Mouse (Mus musculus) neural tube, embryonic 11.5 days (tissue): ENCODE data around the gene Podn. TPM values are rescaled to one million over a fixed set of nuclear protein-coding genes. Genes with fewer than 3 reads are reported as not detected.

Experiments
- ATAC-seq: fragments of 200-750 bp; cut with Nextera tagmentation; 2 replicates; pipeline ENCODE4 v1.8.0; 2017; ENCODE audit warnings: moderate number of reproducible peaks, mild to moderate bottlenecking, moderate TSS enrichment, moderate library complexity; ENCODE audit not compliant: insufficient read depth, low FRiP score, low TSS enrichment
- DNase-seq: peaks from one replicate; pipeline ENCODE4 v3.0.0-alpha.2; 2015; ENCODE audit warnings: low spot score
- H3K27ac ChIP-seq: fragments of 300-500 bp; sonication (generic); 2 replicates; pipeline ENCODE4 v1.5.1; 2014; ENCODE audit warnings: low read depth, mild to moderate bottlenecking, low read length
- H3K27me3 ChIP-seq: fragments of 300-500 bp; sonication (generic); 2 replicates; pipeline ENCODE4 v1.6.1; 2014; ENCODE audit warnings: mild to moderate bottlenecking, low read length, mixed read lengths; ENCODE audit not compliant: control insufficient read depth, insufficient read depth
- H3K36me3 ChIP-seq: fragments of 300-500 bp; sonication (generic); 2 replicates; pipeline ENCODE4 v1.6.1; 2014; ENCODE audit warnings: mild to moderate bottlenecking, low read length, moderate library complexity, mixed read lengths; ENCODE audit not compliant: control insufficient read depth, insufficient read depth
- H3K4me1 ChIP-seq: fragments of 300-500 bp; sonication (generic); 2 replicates; pipeline ENCODE4 v1.6.1; 2014; ENCODE audit warnings: low read length, mixed read lengths; ENCODE audit not compliant: control insufficient read depth, insufficient read depth
- H3K4me2 ChIP-seq: fragments of 300-500 bp; sonication (generic); 2 replicates; pipeline ENCODE4 v1.6.1; 2014; ENCODE audit warnings: low read depth, mild to moderate bottlenecking, moderate library complexity
- H3K4me3 ChIP-seq: fragments of 300-500 bp; sonication (generic); 2 replicates; pipeline ENCODE4 v1.5.1; 2014; ENCODE audit warnings: low read depth, low read length
- H3K9ac ChIP-seq: fragments of 300-500 bp; sonication (generic); 2 replicates; pipeline ENCODE4 v1.6.1; 2014; ENCODE audit warnings: mild to moderate bottlenecking, low read length
- H3K9me3 ChIP-seq: fragments of 300-500 bp; sonication (generic); 2 replicates; pipeline ENCODE4 v1.6.1; 2016; ENCODE audit warnings: low read length; ENCODE audit not compliant: control insufficient read depth
- WGBS: fragments of 180-500 bp; shearing (Covaris S2); extraction: QIAGEN DNeasy Blood & Tissue Kit; methylation state at CpG from one replicate; pipeline ENCODE4 v1.1.7; 2014; 5-methylcytosine and 5-hydroxymethylcytosine counted together
- polyA plus RNA-seq: library from polyadenylated mRNA; unstranded; fragments of >200 nt; fragmentation: Nextera tagmentation; extraction: Ambion mirVana; gene quantifications from 2 replicates; pipeline ENCODE4 v1.2.1, GENCODE M21; 2014

Gene Podn
- polyA plus RNA-seq, 1 experiment from 2014 or later = 0.36 TPM

- DNase-seq (no peak), ATAC-seq (no peak)
- H3K9me3 ChIP-seq = no peaks in the 10 kb centered on the region
- WGBS = 60% methylated on average over 19 of the region's 19 CpGs
- H3K4me2 ChIP-seq = no peak overlapping the region
- no peaks in the 10 kb centered on the region for H3K27me3 ChIP-seq
- H3K4me1 ChIP-seq = no peaks in the 10 kb centered on the region; the same call in 1 of the 2 replicates
- no peak overlapping the region for H3K27ac ChIP-seq
- H3K4me3 ChIP-seq = no peak overlapping the region
- H3K9ac ChIP-seq = no peak overlapping the region
- peaks cover 3% of the 10 kb centered on the region for H3K36me3 ChIP-seq
Measured at GRCm38 (mm10) chr4:108045136-108046107, 50.8 kb downstream of the Podn start.

- Histone ChIP-seq H3K36me3 (no peaks in the 10 kb centered on the region), H3K27me3 (peaks cover 9% of the 10 kb centered on the region), H3K9me3 (no peaks in the 10 kb centered on the region), H3K4me2 (no peak overlapping the region), H3K9ac (no peak overlapping the region), H3K4me1 (no peaks in the 10 kb centered on the region; the same call in 1 of the 2 replicates), H3K4me3 (no peak overlapping the region), H3K27ac (no peak overlapping the region)
- 83% methylated on average over 8 of the region's 8 CpGs for WGBS
- DNase-seq = no peak
- no peak for ATAC-seq
Measured at GRCm38 (mm10) chr4:108037027-108037426, 59.2 kb downstream of the Podn start.

DNA sequence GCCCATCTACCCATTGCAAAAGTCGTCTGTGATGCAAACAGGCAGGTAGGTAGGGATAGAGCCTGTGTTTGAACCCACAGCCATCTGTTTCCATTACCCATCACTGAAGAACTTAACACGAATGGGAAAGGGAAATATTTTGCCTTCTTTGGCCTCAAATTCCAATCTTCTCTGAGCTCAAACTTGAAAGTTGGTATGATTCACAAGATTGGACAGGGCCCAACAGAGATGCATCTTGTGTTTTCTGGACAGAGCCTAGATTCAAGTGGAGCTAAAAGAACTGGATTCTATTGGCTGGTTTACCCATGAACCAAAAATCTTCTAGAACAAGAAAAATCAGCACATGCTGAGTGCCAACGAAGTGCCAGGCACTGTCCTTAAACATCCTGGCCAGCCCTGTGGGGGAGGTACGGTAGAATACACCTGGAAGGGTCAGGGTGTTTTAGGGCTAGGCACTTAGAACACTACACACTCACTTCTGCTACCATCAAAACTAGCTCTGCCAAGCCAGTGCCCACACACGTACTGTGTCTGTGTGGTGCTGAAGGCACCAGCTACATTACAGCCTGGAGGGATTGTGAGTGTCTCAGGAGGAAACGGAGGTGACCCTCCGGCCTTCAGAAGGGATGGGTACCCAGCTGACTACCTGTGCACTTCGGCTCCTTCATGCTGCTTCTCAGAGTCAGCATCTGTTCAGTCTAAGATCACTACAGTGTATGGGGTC, 63.0 kb downstream of the Podn start:
- no peak overlapping the region for H3K4me3 ChIP-seq
- H3K27me3 ChIP-seq = peaks cover 32% of the 10 kb centered on the region
- H3K4me1 ChIP-seq = peaks cover 3% of the 10 kb centered on the region; the same call in 1 of the 2 replicates
- no peak overlapping the region for H3K9ac ChIP-seq
- H3K4me2 ChIP-seq = no peak overlapping the region
- H3K27ac ChIP-seq = no peak overlapping the region
- WGBS = 80% methylated on average over 8 of the region's 8 CpGs
- H3K9me3 ChIP-seq = no peaks in the 10 kb centered on the region
- H3K36me3 ChIP-seq = no peaks in the 10 kb centered on the region
- ATAC-seq (no peak), DNase-seq (no peak)

DNA sequence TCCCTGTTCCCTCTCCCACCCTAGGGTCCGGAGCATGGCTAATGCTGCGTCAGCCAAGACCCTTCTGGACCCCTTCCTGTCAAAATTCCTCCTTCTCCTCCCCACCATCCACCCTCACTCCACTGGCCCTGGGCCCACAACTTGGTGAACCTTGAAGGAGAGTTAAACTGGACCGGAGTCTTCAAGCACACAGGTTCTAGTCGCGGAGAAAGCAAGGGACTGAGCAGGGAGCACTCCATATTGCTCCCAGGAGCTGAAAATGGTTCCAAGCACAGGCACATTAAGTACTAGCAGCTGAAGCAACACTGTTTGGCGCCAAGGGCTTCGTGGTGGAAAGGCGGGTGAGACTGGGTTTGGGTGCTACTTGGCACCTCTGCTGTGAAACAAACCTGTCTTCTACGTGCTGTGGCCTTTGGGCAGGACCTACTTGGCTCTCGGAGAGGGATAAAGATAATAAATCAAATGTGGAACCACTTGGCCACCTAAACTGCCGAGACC, 63.8 kb downstream of the Podn start:
- no peak overlapping the region for H3K9ac ChIP-seq

GRCm38 (mm10) chr4:108031502-108032351, 64.5 kb downstream of the Podn start:
- peak overlapping the region; percentile 72 for H3K4me2 ChIP-seq
- no peaks in the 10 kb centered on the region for H3K9me3 ChIP-seq
- peaks cover 32% of the 10 kb centered on the region for H3K27me3 ChIP-seq
- no peaks in the 10 kb centered on the region for H3K36me3 ChIP-seq
- no peak for ATAC-seq
- peaks cover 3% of the 10 kb centered on the region; the same call in 1 of the 2 replicates for H3K4me1 ChIP-seq
- 1% methylated on average over 61 of the region's 86 CpGs for WGBS
- peak overlapping the region; percentile 40 for H3K4me3 ChIP-seq
- peak overlapping the region; percentile 35 for H3K9ac ChIP-seq
- no peak overlapping the region for H3K27ac ChIP-seq
- DNase-seq = peak; percentile 23

More for the DNA sequence above, 63.8 kb downstream of the Podn start:
- no peak overlapping the region for H3K27ac ChIP-seq
- peak overlapping the region; percentile 72 for H3K4me2 ChIP-seq
- peaks cover 3% of the 10 kb centered on the region; the same call in 1 of the 2 replicates for H3K4me1 ChIP-seq
- peaks cover 32% of the 10 kb centered on the region for H3K27me3 ChIP-seq
- WGBS = 24% methylated on average over 11 of the region's 11 CpGs
- no peak for ATAC-seq
- no peaks in the 10 kb centered on the region for H3K9me3 ChIP-seq
- DNase-seq = no peak
- no peaks in the 10 kb centered on the region for H3K36me3 ChIP-seq
- peak overlapping the region; percentile 40 for H3K4me3 ChIP-seq

- Histone ChIP-seq H3K27ac (no peak overlapping the region), H3K4me3 (peak overlapping the region; percentile 40), H3K4me2 (peak overlapping the region; percentile 72), H3K4me1 (peaks cover 3% of the 10 kb centered on the region; the same call in 1 of the 2 replicates), H3K36me3 (no peaks in the 10 kb centered on the region), H3K27me3 (peaks cover 32% of the 10 kb centered on the region), H3K9me3 (no peaks in the 10 kb centered on the region), H3K9ac (no peak overlapping the region; the same call in 1 of the 2 replicates)
- WGBS = 3% methylated on average over 22 of the region's 22 CpGs
- no peak for DNase-seq
- no peak for ATAC-seq
Measured at GRCm38 (mm10) chr4:108030888-108031501, 65.2 kb downstream of the Podn start.

GRCm38 (mm10) chr4:108026193-108026592, 70.1 kb downstream of the Podn start:
- WGBS = 39% methylated on average over 3 of the region's 3 CpGs

More at GRCm38 (mm10) chr4:108026193-108026592, 70.1 kb downstream of the Podn start:
- no peaks in the 10 kb centered on the region; the same call in 1 of the 2 replicates for H3K4me1 ChIP-seq
- H3K36me3 ChIP-seq = no peaks in the 10 kb centered on the region
- no peak overlapping the region for H3K4me3 ChIP-seq
- no peak overlapping the region for H3K4me2 ChIP-seq
- no peak overlapping the region for H3K27ac ChIP-seq
- DNase-seq (no peak), ATAC-seq (no peak)
- H3K27me3 ChIP-seq = peaks cover 15% of the 10 kb centered on the region
- H3K9ac ChIP-seq = no peak overlapping the region
- H3K9me3 ChIP-seq = no peaks in the 10 kb centered on the region
